Mouse (Mus musculus) midbrain, embryonic 13.5 days (tissue): Measurements from ENCODE around the gene Rft1. TPM values are rescaled to one million over a fixed set of nuclear protein-coding genes. Genes with fewer than 3 reads are reported as not detected.
A peak's percentile ranks its signal among the peaks of the same experiment; 100 is the strongest.

Experiments
- ATAC-seq: fragments of 200-750 bp; cut with Nextera tagmentation; 2 replicates; pipeline ENCODE4 v1.8.0; 2017; ENCODE audit warnings: mild to moderate bottlenecking, moderate TSS enrichment, moderate library complexity
- H3K27ac ChIP-seq: fragments of 300-500 bp; sonication (generic); 2 replicates; pipeline ENCODE4 v1.5.1; 2015; ENCODE audit warnings: inconsistent platforms, mild to moderate bottlenecking, moderate library complexity
- H3K27me3 ChIP-seq: fragments of 300-500 bp; sonication (generic); 2 replicates; pipeline ENCODE4 v1.6.1; 2015; ENCODE audit warnings: mild to moderate bottlenecking, inconsistent platforms
- H3K36me3 ChIP-seq: fragments of 300-500 bp; sonication (generic); 2 replicates; pipeline ENCODE4 v1.6.1; 2015; ENCODE audit warnings: mild to moderate bottlenecking, inconsistent platforms
- H3K4me1 ChIP-seq: fragments of 300-500 bp; sonication (generic); replicated peaks from 2 replicates; pipeline ENCODE4 v1.6.1; 2015; ENCODE audit warnings: inconsistent platforms
- H3K4me2 ChIP-seq: fragments of 300-500 bp; sonication (generic); replicated peaks from 2 replicates; pipeline ENCODE4 v1.6.1; 2015; ENCODE audit warnings: moderate library complexity, mild to moderate bottlenecking, inconsistent platforms
- H3K4me3 ChIP-seq: fragments of 300-500 bp; sonication (generic); replicated peaks from 2 replicates; pipeline ENCODE4 v1.5.1; 2015; ENCODE audit warnings: mild to moderate bottlenecking, inconsistent platforms
- H3K9ac ChIP-seq: fragments of 300-500 bp; sonication (generic); replicated peaks from 2 replicates; pipeline ENCODE4 v1.6.1; 2015; ENCODE audit warnings: mild to moderate bottlenecking, inconsistent platforms
- H3K9me3 ChIP-seq: fragments of 300-500 bp; sonication (generic); 2 replicates; pipeline ENCODE4 v1.6.1; 2016; ENCODE audit warnings: mild to moderate bottlenecking, inconsistent platforms
- WGBS: fragments of 180-500 bp; shearing (Covaris S2); methylation state at CpG from one replicate; pipeline ENCODE4 v1.1.7; 2015; 5-methylcytosine and 5-hydroxymethylcytosine counted together
- polyA plus RNA-seq: library from polyadenylated mRNA; unstranded; fragments of >200 nt; fragmentation: Nextera tagmentation; extraction: Ambion mirVana; gene quantifications from 2 replicates; pipeline ENCODE4 v1.2.1, GENCODE M21; 2015

Rft1 gene
- polyA plus RNA-seq, 1 experiment from 2014 or later, result 10.8 TPM

- 80% methylated on average over 7 of the region's 7 CpGs for WGBS
- Histone ChIP-seq H3K9me3 (no peaks in the 10 kb centered on the region), H3K9ac (no peak overlapping the region), H3K27ac (no peak overlapping the region), H3K27me3 (peaks cover 25% of the 10 kb centered on the region), H3K4me3 (no peak overlapping the region), H3K4me2 (no peak overlapping the region), H3K4me1 (peaks cover 23% of the 10 kb centered on the region), H3K36me3 (no peaks in the 10 kb centered on the region)
- ATAC-seq, result no peak
Measured at GRCm38 (mm10) chr14:30622130-30622529, 32.0 kb upstream of the Rft1 start.

- Histone ChIP-seq H3K9ac (no peak overlapping the region), H3K4me1 (peaks cover 23% of the 10 kb centered on the region)
- 87% methylated on average over 8 of the region's 8 CpGs for WGBS
Measured at GRCm38 (mm10) chr14:30622556-30622955, 31.6 kb upstream of the Rft1 start.

GRCm38 (mm10) chr14:30624277-30624721 is 29.9 kb upstream of the Rft1 start:
- Histone ChIP-seq H3K4me1 (peaks cover 23% of the 10 kb centered on the region), H3K27me3 (peaks cover 25% of the 10 kb centered on the region), H3K9me3 (no peaks in the 10 kb centered on the region), H3K27ac (no peak overlapping the region), H3K4me2 (peak overlapping the region; percentile 68), H3K4me3 (no peak overlapping the region; the same call in 1 of the 2 replicates), H3K36me3 (no peaks in the 10 kb centered on the region), H3K9ac (no peak overlapping the region)
- WGBS, result 53% methylated on average over 8 of the region's 8 CpGs
- peak; percentile 22; the same call in 1 of the 2 replicates for ATAC-seq

More at GRCm38 (mm10) chr14:30622556-30622955, 31.6 kb upstream of the Rft1 start:
- Histone ChIP-seq H3K4me2 (no peak overlapping the region), H3K4me3 (no peak overlapping the region), H3K36me3 (no peaks in the 10 kb centered on the region), H3K27me3 (peaks cover 25% of the 10 kb centered on the region), H3K9me3 (no peaks in the 10 kb centered on the region), H3K27ac (no peak overlapping the region)
- no peak for ATAC-seq

GRCm38 (mm10) chr14:30625131-30625807 is 28.9 kb upstream of the Rft1 start:
- Histone ChIP-seq H3K27ac (no peak overlapping the region), H3K4me1 (peaks cover 23% of the 10 kb centered on the region), H3K9ac (peak overlapping the region; percentile 66), H3K27me3 (peaks cover 25% of the 10 kb centered on the region), H3K36me3 (no peaks in the 10 kb centered on the region), H3K9me3 (no peaks in the 10 kb centered on the region), H3K4me2 (peak overlapping the region; percentile 68), H3K4me3 (peak overlapping the region; percentile 54)
- under 1% methylated on average over 39 of the region's 39 CpGs for WGBS
- ATAC-seq, result peak; percentile 55; the same call in 1 of the 2 replicates

DNA sequence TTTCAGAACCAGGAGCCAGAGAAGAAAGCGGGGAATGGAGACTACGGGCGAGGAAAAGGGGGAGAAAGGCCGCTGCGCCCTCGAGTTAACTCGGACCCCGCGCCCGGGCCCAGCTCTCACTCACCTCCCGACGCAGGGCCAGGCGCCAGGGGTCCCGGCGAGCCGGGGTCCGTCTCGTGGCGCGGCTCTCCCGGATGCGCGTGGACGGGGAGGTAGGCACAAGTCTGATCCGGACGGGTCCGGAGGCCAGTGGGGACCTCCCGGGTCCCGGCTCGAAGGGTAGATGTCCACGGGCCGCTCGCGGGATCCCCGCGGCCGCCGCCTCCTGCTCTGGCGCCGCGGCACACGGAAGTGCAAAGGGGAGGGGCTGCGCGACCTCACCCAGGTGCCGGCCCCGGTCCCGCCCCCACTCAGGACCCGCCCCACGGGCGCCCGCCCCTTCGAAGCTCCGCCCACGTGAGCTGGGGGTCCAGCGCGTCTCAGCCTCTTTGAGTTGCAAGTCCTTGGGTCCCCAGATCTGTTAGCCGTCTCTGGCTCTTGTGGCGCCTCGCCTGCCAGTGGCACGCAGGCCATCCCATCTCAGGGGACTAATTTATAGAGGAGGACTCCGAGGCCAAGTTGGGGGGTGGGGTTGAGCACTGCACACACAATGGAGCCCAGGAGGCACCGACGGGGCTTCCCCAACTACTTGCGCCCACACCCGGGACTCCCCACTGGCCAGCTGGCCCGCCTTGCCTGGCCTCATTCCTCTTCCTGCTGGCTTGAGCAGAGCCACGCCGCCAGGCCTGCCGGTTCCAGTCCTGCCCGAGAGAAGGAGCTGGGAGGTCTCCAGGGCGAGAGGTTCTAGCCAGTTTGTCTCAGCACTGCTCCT is 28.1 kb upstream of the Rft1 start, which contains the start of gene Prkcd:
Gene Prkcd (minus strand): TSS at position 355 of the 871 bp plus-strand sequence.
- Histone ChIP-seq H3K27me3 (peaks cover 25% of the 10 kb centered on the region), H3K4me2 (peak within 1 kb of the TSS; percentile 68), H3K9me3 (no peaks in the 10 kb centered on the region), H3K36me3 (no peaks in the 10 kb centered on the region), H3K4me1 (peaks cover 23% of the 10 kb centered on the region), H3K9ac (peak within 1 kb of the TSS; percentile 66), H3K4me3 (peak within 1 kb of the TSS; percentile 54), H3K27ac (no peak within 1 kb of the TSS)
- WGBS, result under 1% methylated on average over 66 of the region's 71 CpGs
- ATAC-seq, result peak; percentile 59

- WGBS, result 55% methylated on average over 12 of the region's 12 CpGs
- ATAC-seq, result no peak
- no peak overlapping the region for H3K9ac ChIP-seq
Measured at GRCm38 (mm10) chr14:30626756-30627742, 27.1 kb upstream of the Rft1 start.

GRCm38 (mm10) chr14:30628235-30628634 is 25.9 kb upstream of the Rft1 start:
- no peak overlapping the region for H3K9ac ChIP-seq
- 86% methylated on average over 5 of the region's 5 CpGs for WGBS
- peaks cover 25% of the 10 kb centered on the region for H3K27me3 ChIP-seq
- H3K27ac ChIP-seq, result no peak overlapping the region
- no peaks in the 10 kb centered on the region for H3K36me3 ChIP-seq
- peaks cover 23% of the 10 kb centered on the region for H3K4me1 ChIP-seq
- ATAC-seq, result no peak
- H3K4me2 ChIP-seq, result no peak overlapping the region
- no peak overlapping the region for H3K4me3 ChIP-seq
- H3K9me3 ChIP-seq, result no peaks in the 10 kb centered on the region

More at GRCm38 (mm10) chr14:30626756-30627742, 27.1 kb upstream of the Rft1 start:
- Histone ChIP-seq H3K27me3 (peaks cover 25% of the 10 kb centered on the region), H3K9me3 (no peaks in the 10 kb centered on the region), H3K4me3 (peak overlapping the region; percentile 54; the same call in 1 of the 2 replicates), H3K4me1 (peaks cover 23% of the 10 kb centered on the region), H3K4me2 (peak overlapping the region; percentile 68), H3K27ac (no peak overlapping the region), H3K36me3 (no peaks in the 10 kb centered on the region)

DNA sequence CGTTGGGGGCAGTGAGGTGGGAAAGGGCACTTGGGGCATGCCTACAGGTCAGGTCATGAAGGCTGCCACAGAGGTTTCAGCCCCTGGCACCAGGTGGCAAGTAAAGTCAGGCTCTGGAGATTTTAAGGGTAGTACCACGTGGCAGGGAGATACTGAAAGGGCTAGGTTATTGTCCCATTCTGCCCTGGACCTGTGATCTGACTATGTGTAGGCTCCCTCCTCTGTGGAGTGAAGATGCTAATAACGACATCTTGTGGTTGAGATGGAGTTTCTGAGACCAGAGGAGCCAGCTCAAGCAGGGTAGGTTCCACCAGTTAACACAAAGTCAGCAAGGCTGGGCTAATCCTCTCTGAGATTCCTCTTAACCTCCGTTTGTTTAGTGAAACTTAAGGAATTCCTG is 24.3 kb upstream of the Rft1 start:
- peaks cover 22% of the 10 kb centered on the region for H3K27me3 ChIP-seq
- no peak overlapping the region for H3K9ac ChIP-seq
- no peak for ATAC-seq
- no peak overlapping the region for H3K4me3 ChIP-seq
- H3K9me3 ChIP-seq, result no peaks in the 10 kb centered on the region
- H3K4me2 ChIP-seq, result no peak overlapping the region
- WGBS, result 51% methylated on average over 4 of the region's 4 CpGs
- no peaks in the 10 kb centered on the region for H3K36me3 ChIP-seq
- peaks cover 19% of the 10 kb centered on the region for H3K4me1 ChIP-seq
- no peak overlapping the region for H3K27ac ChIP-seq

DNA sequence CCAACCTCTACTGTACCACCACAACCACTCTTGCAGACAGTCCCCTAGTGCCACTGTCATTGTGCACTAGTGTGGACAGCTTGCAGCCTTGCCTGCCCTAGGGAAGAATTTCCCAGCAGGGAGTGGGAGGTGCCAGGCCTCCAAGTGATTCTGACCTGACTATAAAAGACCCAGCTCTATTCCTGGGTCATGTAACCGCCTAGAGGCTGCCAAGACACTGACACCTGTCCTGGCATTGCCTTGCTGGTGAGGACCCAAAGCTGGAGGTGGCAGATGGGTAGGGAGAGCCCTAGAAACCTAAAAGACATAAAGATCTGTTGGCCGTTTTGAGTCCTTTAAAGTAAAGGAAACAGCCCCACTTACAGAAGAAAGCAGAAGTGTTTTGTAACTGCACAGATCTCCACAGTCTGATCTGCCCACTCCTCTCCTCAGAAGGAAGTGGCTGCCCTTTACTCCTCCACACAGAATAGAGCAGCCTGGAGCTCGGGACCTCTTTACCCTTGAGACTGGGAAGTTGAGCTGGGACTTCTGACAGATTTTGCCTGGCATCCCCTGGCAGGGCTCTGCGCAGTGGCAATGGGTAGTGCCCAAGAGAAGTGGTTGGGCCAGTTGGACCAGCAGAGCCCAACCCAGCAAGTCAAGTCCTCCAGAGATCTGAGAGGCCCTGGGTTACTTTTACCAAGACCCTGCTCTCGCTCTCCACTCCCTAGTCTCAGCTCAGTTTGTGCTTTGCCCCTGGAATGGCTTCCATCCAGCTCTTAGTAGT is 23.2 kb upstream of the Rft1 start:
- no peak for ATAC-seq
- Histone ChIP-seq H3K4me2 (no peak overlapping the region), H3K27me3 (peaks cover 11% of the 10 kb centered on the region), H3K9me3 (no peaks in the 10 kb centered on the region), H3K36me3 (no peaks in the 10 kb centered on the region), H3K4me1 (peaks cover 7% of the 10 kb centered on the region), H3K9ac (no peak overlapping the region), H3K4me3 (no peak overlapping the region), H3K27ac (no peak overlapping the region)
- WGBS, result 76% methylated on average over 5 of the region's 5 CpGs

DNA sequence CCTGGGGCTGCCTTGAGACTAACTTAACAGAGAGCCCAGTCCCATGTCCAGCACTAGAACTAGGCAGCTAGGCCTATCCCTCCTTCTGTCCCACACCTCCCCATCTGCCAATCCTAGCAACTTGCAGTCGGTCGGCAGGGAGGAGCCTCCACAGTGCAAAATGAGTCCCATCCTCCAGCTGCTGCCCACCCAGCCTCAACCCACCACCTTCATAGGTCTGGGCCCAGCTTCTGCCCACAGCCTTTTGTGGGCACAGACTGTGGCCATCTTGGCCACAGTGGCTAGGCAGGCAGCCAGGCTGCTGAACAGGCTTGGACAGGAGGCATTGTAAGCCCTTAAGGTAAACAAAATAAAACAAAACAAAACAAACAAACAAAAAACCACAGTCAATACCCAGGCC is 22.3 kb upstream of the Rft1 start:
- H3K27ac ChIP-seq, result no peak overlapping the region
- H3K4me1 ChIP-seq, result no peaks in the 10 kb centered on the region
- WGBS, result 59% methylated on average over 2 of the region's 2 CpGs
- H3K4me3 ChIP-seq, result no peak overlapping the region
- H3K36me3 ChIP-seq, result no peaks in the 10 kb centered on the region
- H3K9me3 ChIP-seq, result no peaks in the 10 kb centered on the region
- H3K27me3 ChIP-seq, result peaks cover 2% of the 10 kb centered on the region; the same call in 1 of the 2 replicates
- no peak overlapping the region for H3K9ac ChIP-seq
- no peak for ATAC-seq
- no peak overlapping the region for H3K4me2 ChIP-seq

- no peak overlapping the region for H3K4me3 ChIP-seq
- no peak overlapping the region for H3K27ac ChIP-seq
- no peak overlapping the region for H3K4me2 ChIP-seq
- no peaks in the 10 kb centered on the region for H3K27me3 ChIP-seq
- H3K9me3 ChIP-seq, result no peaks in the 10 kb centered on the region
- no peaks in the 10 kb centered on the region for H3K4me1 ChIP-seq
- 82% methylated on average over 7 of the region's 7 CpGs for WGBS
- H3K36me3 ChIP-seq, result no peaks in the 10 kb centered on the region
- ATAC-seq, result no peak
- H3K9ac ChIP-seq, result no peak overlapping the region
Measured at GRCm38 (mm10) chr14:30633708-30634107, 20.5 kb upstream of the Rft1 start.
